Mouse (Mus musculus) E14TG2a.4 (cell line): ENCODE measurements around the gene Snhg11.

Experiments
- CTCF ChIP-seq: conservative IDR thresholded peaks from 2 replicates; pipeline ENCODE4 v1.5.1; 2014; ENCODE audit warnings: low read length
- NANOG ChIP-seq: IDR thresholded peaks from 2 replicates; pipeline ENCODE4 v1.6.1; 2014; ENCODE audit warnings: borderline replicate concordance, low read length, mixed read lengths
- POU5F1 ChIP-seq: IDR thresholded peaks from 2 replicates; pipeline ENCODE4 v1.6.1; 2014; ENCODE audit warnings: low read length, borderline replicate concordance

GRCm38 (mm10) chr2:158334356-158334755 is 41.1 kb upstream of the Snhg11 start:
- TF ChIP-seq CTCF: no peak
- TF ChIP-seq POU5F1: no peak
- no peak for TF ChIP-seq NANOG
